Mouse (Mus musculus) kidney, postnatal 36 days (tissue): ENCODE measurements around the gene Reck.

Experiments
- DNase-seq, 2 experiments: peaks; one replicate each; pipeline ENCODE4 v3.0.0; 2021 to 2022; ENCODE audit warnings: mixed read lengths in 2 of 2

The Reck gene

GRCm38 (mm10) chr4:43875160-43875918, at the start of gene Reck:
Gene Reck, plus strand, starts transcription at chr4:43875530.
- DNase-seq = peak; percentile 83 to 95

- DNase-seq = no peak
Observed at GRCm38 (mm10) chr4:43828806-43829205, 46.5 kb upstream of the Reck start.

GRCm38 (mm10) chr4:43832031-43832430, 43.3 kb upstream of the Reck start:
- DNase-seq = no peak

- DNase-seq = no peak
Observed at GRCm38 (mm10) chr4:43833752-43834151, 41.6 kb upstream of the Reck start.

GRCm38 (mm10) chr4:43834749-43835148, 40.6 kb upstream of the Reck start:
- no peak for DNase-seq

GRCm38 (mm10) chr4:43838326-43838725, 37.0 kb upstream of the Reck start:
- no peak for DNase-seq

GRCm38 (mm10) chr4:43840101-43840500, 35.2 kb upstream of the Reck start, which contains the start of gene Olfr157:
Gene Olfr157, minus strand, starts transcription at chr4:43840201.
- no peak for DNase-seq

GRCm38 (mm10) chr4:43851265-43851664, 24.1 kb upstream of the Reck start, which contains the start of gene Olfr155:
Gene Olfr155, plus strand, starts transcription at chr4:43851565.
- no peak for DNase-seq

GRCm38 (mm10) chr4:43854101-43854500, 21.2 kb upstream of the Reck start:
- no peak for DNase-seq

GRCm38 (mm10) chr4:43859886-43860285, 15.4 kb upstream of the Reck start:
- DNase-seq = no peak

GRCm38 (mm10) chr4:43860744-43861519, 14.4 kb upstream of the Reck start:
- peak; percentile 59 to 84 for DNase-seq

- DNase-seq = no peak
Observed at GRCm38 (mm10) chr4:43863298-43863697, 12.0 kb upstream of the Reck start.

GRCm38 (mm10) chr4:43869821-43870220, 5.5 kb upstream of the Reck start:
- DNase-seq = no peak

GRCm38 (mm10) chr4:43874501-43874900, 829 bp upstream of the Reck start:
- no peak for DNase-seq

GRCm38 (mm10) chr4:43875919-43876411, 635 bp downstream of the Reck start:
- peak; percentile 32 to 56 for DNase-seq

- no peak for DNase-seq
Observed at GRCm38 (mm10) chr4:43877230-43877629, 1.9 kb downstream of the Reck start.

GRCm38 (mm10) chr4:43878121-43878776, 2.9 kb downstream of the Reck start:
- peak; percentile 16 to 23 for DNase-seq

- DNase-seq = no peak
Observed at GRCm38 (mm10) chr4:43879566-43879965, 4.2 kb downstream of the Reck start.

GRCm38 (mm10) chr4:43884196-43884595, 8.9 kb downstream of the Reck start:
- DNase-seq = no peak

GRCm38 (mm10) chr4:43891247-43891646, 15.9 kb downstream of the Reck start:
- no peak for DNase-seq

GRCm38 (mm10) chr4:43897209-43897608, 21.9 kb downstream of the Reck start:
- DNase-seq = no peak

- no peak for DNase-seq
Observed at GRCm38 (mm10) chr4:43899197-43899596, 23.9 kb downstream of the Reck start.

- DNase-seq = no peak
Observed at GRCm38 (mm10) chr4:43903690-43904089, 28.4 kb downstream of the Reck start.
